Mouse (Mus musculus) lung, adult 2 months (tissue): ENCODE results near the gene Stk11.

ENCODE experiments used
- CTCF ChIP-seq: fragments of 200-500 bp; IDR thresholded peaks from 2 replicates; pipeline ENCODE4 v1.5.1; 2011; ENCODE audit warnings: mild to moderate bottlenecking, low read length, control low read depth; ENCODE audit not compliant: insufficient read depth
- POLR2A ChIP-seq: fragments of 200-500 bp; IDR thresholded peaks from 2 replicates; pipeline ENCODE4 v1.6.1; 2011; ENCODE audit warnings: low read depth, mild to moderate bottlenecking, control low read depth, low read length, borderline replicate concordance; ENCODE audit errors: extremely low read depth

- peak; percentile 91; the same call in 1 of the 2 replicates for TF ChIP-seq POLR2A
- no peak for TF ChIP-seq CTCF
Observed at GRCm38 (mm10) chr10:80141786-80142529, 26.4 kb downstream of the Stk11 start.
